Mouse (Mus musculus): ENCODE data around the gene Ccdc28b. TPM values are rescaled to one million over a fixed set of nuclear protein-coding genes. Genes with fewer than 3 reads are reported as not detected.

Gene Ccdc28b
- total RNA-seq, 2 experiments from 2014 or later: 35.0 to 41.0 TPM

Other genes with a start within 250 kb of the Ccdc28b start
- 1 to 10 TPM; 5.9 to 7.1 TPM for gene Zbtb8a, start 245.8 kb downstream of the Ccdc28b start, total RNA-seq (2021)
- under 1 TPM; 0.29 to 0.52 TPM for gene Zbtb8b, start 183.1 kb downstream of the Ccdc28b start, total RNA-seq (2021)
- 10 to 100 TPM; 35.9 to 38.2 TPM for gene Bsdc1, start 162.4 kb downstream of the Ccdc28b start, total RNA-seq (2021)
- not detected for gene Tssk3, start 132.9 kb downstream of the Ccdc28b start, total RNA-seq (2021)
- not detected for gene Fam229a, start 132.8 kb downstream of the Ccdc28b start, total RNA-seq (2021)
- 10 to 100 TPM; 42.3 to 63.4 TPM for gene Marcksl1, start 110.4 kb downstream of the Ccdc28b start, total RNA-seq (2021)
- gene Hdac1, start 81.2 kb downstream of the Ccdc28b start, total RNA-seq (2021): 10 to 100 TPM; 35.1 to 38.1 TPM
- 1 to 10 TPM; 2.1 to 3.9 TPM for gene Lck, start 50.3 kb downstream of the Ccdc28b start, total RNA-seq (2021)
- gene Fam167b, start 45.4 kb downstream of the Ccdc28b start, total RNA-seq (2021): 1 to 10 TPM; 1.7 to 1.9 TPM
- 100 to 1,000 TPM; 143 to 144 TPM for gene Eif3i, start 23.3 kb downstream of the Ccdc28b start, total RNA-seq (2021)
- 10 to 100 TPM; 61.7 to 63.5 TPM for gene Tmem234, start 23.3 kb downstream of the Ccdc28b start, total RNA-seq (2021)
- gene Dcdc2b, start 9.7 kb downstream of the Ccdc28b start, total RNA-seq (2021): under 1 TPM; 0.52 to 0.84 TPM
- 10 to 100 TPM; 13.1 to 18.2 TPM for gene Iqcc, start 4.8 kb downstream of the Ccdc28b start, total RNA-seq (2021)
- 10 to 100 TPM; 34.1 to 39.7 TPM for gene Txlna, start 17.1 kb upstream of the Ccdc28b start, total RNA-seq (2021)
- gene Kpna6, start 48.8 kb upstream of the Ccdc28b start, total RNA-seq (2021): 10 to 100 TPM; 73.5 to 75.9 TPM
- 1 to 10 TPM; 4.6 to 6.2 TPM for gene Tmem39b, start 72.9 kb upstream of the Ccdc28b start, total RNA-seq (2021)
- 10 to 100 TPM; 67.8 to 76.8 TPM for gene Khdrbs1, start 118.4 kb upstream of the Ccdc28b start, total RNA-seq (2021)
- 100 to 1,000 TPM; 243 to 271 TPM for gene Ptp4a2, start 187.3 kb upstream of the Ccdc28b start, total RNA-seq (2021)